ENCODE assay signal across 7 mouse cellular contexts in genomic region chr11:114791351-114791889, GRCm38 (mm10). TPM values are rescaled to one million over a fixed set of nuclear protein-coding genes. Genes with fewer than 3 reads are reported as not detected.
DNase-seq lines count a peak whose midpoint lies in the region; ATAC-seq lines count a peak whose summit lies in the region.

No protein-coding gene starts in this region.

- no peaks in the 10 kb centered on the region for H3K36me3 ChIP-seq in embryonic facial prominence, embryonic 11.5 days (replicated peaks; ENCODE audit: control insufficient read depth, insufficient read depth, low read depth, low read length)
- no peaks in the 10 kb centered on the region for H3K36me3 ChIP-seq in intestine, embryonic 14.5 days (ENCODE audit: control insufficient read depth, insufficient read depth, low read length)
- H3K36me3 ChIP-seq in neural tube, embryonic 13.5 days: no peaks in the 10 kb centered on the region

- H3K27ac ChIP-seq in embryonic facial prominence, embryonic 11.5 days (replicated peaks; ENCODE audit: low read depth, low read length): no peak overlapping the region
- H3K27ac ChIP-seq in intestine, embryonic 14.5 days (ENCODE audit: low read depth): no peak overlapping the region
- H3K27ac ChIP-seq in neural tube, embryonic 13.5 days (replicated peaks): peak overlapping the region; percentile 71

- peaks cover 17% of the 10 kb centered on the region for H3K4me1 ChIP-seq in embryonic facial prominence, embryonic 11.5 days (ENCODE audit: control insufficient read depth, insufficient read depth, low read length)
- peaks cover 26% of the 10 kb centered on the region for H3K4me1 ChIP-seq in intestine, embryonic 14.5 days (replicated peaks; ENCODE audit: control insufficient read depth, insufficient read depth, low read length)
- H3K4me1 ChIP-seq in neural tube, embryonic 13.5 days (replicated peaks): peaks cover 78% of the 10 kb centered on the region

- peak; percentile 48 to 57 for DNase-seq in left cerebral cortex, postnatal 36 days (ENCODE audit: low spot score in 2 of 2)
- no peak for DNase-seq in left cerebral cortex, postnatal 4 days
- DNase-seq in embryonic facial prominence, embryonic 11.5 days (ENCODE audit: low spot score): peak; percentile 5
- peak; percentile 63 for DNase-seq in intestine, embryonic 14.5 days (ENCODE audit: low spot score)
- DNase-seq in yolk sac, embryonic 10.5 days (ENCODE audit: low spot score): no peak
- DNase-seq in gastrocnemius, postnatal 10 days: no peak

- peaks cover 70% of the 10 kb centered on the region for H3K27me3 ChIP-seq in embryonic facial prominence, embryonic 11.5 days (ENCODE audit: control insufficient read depth, insufficient read depth, low read length)
- H3K27me3 ChIP-seq in intestine, embryonic 14.5 days (replicated peaks; ENCODE audit: control insufficient read depth, insufficient read depth, low read length): peaks cover 76% of the 10 kb centered on the region
- H3K27me3 ChIP-seq in neural tube, embryonic 13.5 days: peaks cover 58% of the 10 kb centered on the region

- WGBS in embryonic facial prominence, embryonic 11.5 days: 2% methylated on average over 50 of the region's 50 CpGs
- 3% methylated on average over 48 of the region's 50 CpGs for WGBS in intestine, embryonic 14.5 days
- 3% methylated on average over 50 of the region's 50 CpGs for WGBS in neural tube, embryonic 13.5 days

- peak overlapping the region; percentile 96 for H3K4me2 ChIP-seq in embryonic facial prominence, embryonic 11.5 days (ENCODE audit: low read depth, low read length)
- peak overlapping the region; percentile 80 for H3K4me2 ChIP-seq in intestine, embryonic 14.5 days (ENCODE audit: low read length)
- H3K4me2 ChIP-seq in neural tube, embryonic 13.5 days: peak overlapping the region; percentile 92

- no peaks in the 10 kb centered on the region for H3K9me3 ChIP-seq in embryonic facial prominence, embryonic 11.5 days (replicated peaks; ENCODE audit: control insufficient read depth, low read length)
- H3K9me3 ChIP-seq in intestine, embryonic 14.5 days (ENCODE audit: control insufficient read depth, low read length): no peaks in the 10 kb centered on the region
- no peaks in the 10 kb centered on the region for H3K9me3 ChIP-seq in neural tube, embryonic 13.5 days

- H3K9ac ChIP-seq in embryonic facial prominence, embryonic 11.5 days (replicated peaks; ENCODE audit: low read length): peak overlapping the region; percentile 51
- H3K9ac ChIP-seq in intestine, embryonic 14.5 days (ENCODE audit: low read length): no peak overlapping the region; the same call in 1 of the 2 replicates
- peak overlapping the region; percentile 72 for H3K9ac ChIP-seq in neural tube, embryonic 13.5 days

- peak overlapping the region; percentile 47 for H3K4me3 ChIP-seq in embryonic facial prominence, embryonic 11.5 days (ENCODE audit: low read depth, low read length)
- H3K4me3 ChIP-seq in intestine, embryonic 14.5 days (ENCODE audit: low read depth, low read length): peak overlapping the region; percentile 41
- H3K4me3 ChIP-seq in neural tube, embryonic 13.5 days: peak overlapping the region; percentile 53

- intact Hi-C loops in left cerebral cortex, postnatal 36 days (cut with DNase I): loop anchor here (10.0 kb wide), 1 partner anchor 117 kb away; the partner anchor contains the start of gene Ttyh2
- intact Hi-C loops in left cerebral cortex, postnatal 4 days (cut with DNase I): no loop called here

- no peak for ATAC-seq in embryonic facial prominence, embryonic 11.5 days (replicated peaks; ENCODE audit: insufficient number of reproducible peaks, low FRiP score, low TSS enrichment, low read depth)
- no peak for ATAC-seq in intestine, embryonic 14.5 days (replicated peaks; ENCODE audit: low FRiP score, low TSS enrichment, low read depth)
- ATAC-seq in neural tube, embryonic 13.5 days (ENCODE audit: low read depth): no peak

RNA-seq across cellular contexts. Expression of gene Btbd17, which starts 4.3 kb away (rescaled TPM):
- total RNA-seq in left cerebral cortex, postnatal 36 days (2021): 10 to 100 TPM; 29.1 to 35.8 TPM
- 10 to 100 TPM; 12.5 to 14.7 TPM for total RNA-seq in left cerebral cortex, postnatal 4 days (2021)
- polyA plus RNA-seq in embryonic facial prominence, embryonic 11.5 days (2014; fragmentation: Nextera tagmentation; extraction: Ambion mirVana): 9.5 and 9.8 TPM in 2 replicates
- polyA plus RNA-seq in intestine, embryonic 14.5 days (2014; fragmentation: Nextera tagmentation; extraction: Ambion mirVana): 1.2 and 2.9 TPM in 2 replicates
- 19.4 and 22.7 TPM in 2 replicates for polyA plus RNA-seq in neural tube, embryonic 13.5 days (2015; fragmentation: Nextera tagmentation; extraction: Ambion mirVana)
- total RNA-seq in gastrocnemius, postnatal 10 days (2021): 1 to 10 TPM; 2.2 to 2.5 TPM

RNA-seq across cellular contexts. Expression of gene Gpr142, which starts 7.3 kb away (rescaled TPM):
- not detected for total RNA-seq in left cerebral cortex, postnatal 36 days (2021)
- total RNA-seq in left cerebral cortex, postnatal 4 days (2021): not detected
- not detected in 2 replicates for polyA plus RNA-seq in embryonic facial prominence, embryonic 11.5 days (2014; fragmentation: Nextera tagmentation; extraction: Ambion mirVana)
- 0.16 TPM in 1 of 2 replicates, not detected in the other for polyA plus RNA-seq in intestine, embryonic 14.5 days (2014; fragmentation: Nextera tagmentation; extraction: Ambion mirVana)
- not detected in 2 replicates for polyA plus RNA-seq in neural tube, embryonic 13.5 days (2015; fragmentation: Nextera tagmentation; extraction: Ambion mirVana)
- not detected for total RNA-seq in gastrocnemius, postnatal 10 days (2021)

RNA-seq across cellular contexts. Expression of gene Kif19a, which starts 26.2 kb away (rescaled TPM):
- 1 to 10 TPM; 4.5 to 4.8 TPM for total RNA-seq in left cerebral cortex, postnatal 36 days (2021)
- total RNA-seq in left cerebral cortex, postnatal 4 days (2021): 1 to 10 TPM; 2.7 to 2.9 TPM
- polyA plus RNA-seq in embryonic facial prominence, embryonic 11.5 days (2014; fragmentation: Nextera tagmentation; extraction: Ambion mirVana): 0.81 and 2.1 TPM in 2 replicates
- 0.27 and 1.2 TPM in 2 replicates for polyA plus RNA-seq in intestine, embryonic 14.5 days (2014; fragmentation: Nextera tagmentation; extraction: Ambion mirVana)
- 1.3 and 1.6 TPM in 2 replicates for polyA plus RNA-seq in neural tube, embryonic 13.5 days (2015; fragmentation: Nextera tagmentation; extraction: Ambion mirVana)
- total RNA-seq in gastrocnemius, postnatal 10 days (2021): 1 to 10 TPM; 3.2 to 4.2 TPM

RNA-seq across cellular contexts. Expression of gene Gprc5c, which starts 59.5 kb away (rescaled TPM):
- 1 to 10 TPM; 4.7 to 8.0 TPM for total RNA-seq in left cerebral cortex, postnatal 36 days (2021)
- 1 to 10 TPM; 4.9 to 5.6 TPM for total RNA-seq in left cerebral cortex, postnatal 4 days (2021)
- polyA plus RNA-seq in embryonic facial prominence, embryonic 11.5 days (2014; fragmentation: Nextera tagmentation; extraction: Ambion mirVana): 31.5 and 36.4 TPM in 2 replicates
- 21.8 and 23.6 TPM in 2 replicates for polyA plus RNA-seq in intestine, embryonic 14.5 days (2014; fragmentation: Nextera tagmentation; extraction: Ambion mirVana)
- polyA plus RNA-seq in neural tube, embryonic 13.5 days (2015; fragmentation: Nextera tagmentation; extraction: Ambion mirVana): 14.2 and 15.6 TPM in 2 replicates
- total RNA-seq in gastrocnemius, postnatal 10 days (2021): 10 to 100 TPM; 58.5 to 63.6 TPM

Comparison
In these comparisons a context has a peak if more than half of its experiments do, and no peak if none do; other contexts are left out.
1. DNase-seq: peak in left cerebral cortex, postnatal 36 days (2 of 2), embryonic facial prominence, embryonic 11.5 days (single experiment) and intestine, embryonic 14.5 days (single experiment); none in left cerebral cortex, postnatal 4 days (single experiment), yolk sac, embryonic 10.5 days (single experiment) and gastrocnemius, postnatal 10 days (single experiment).
2. Peak in every context shown above with its lines, with median percentiles within 50 percentile points of each other: H3K4me2 ChIP-seq and H3K4me3 ChIP-seq.